Mouse (Mus musculus): ENCODE results near the gene Rrp12.

DNA sequence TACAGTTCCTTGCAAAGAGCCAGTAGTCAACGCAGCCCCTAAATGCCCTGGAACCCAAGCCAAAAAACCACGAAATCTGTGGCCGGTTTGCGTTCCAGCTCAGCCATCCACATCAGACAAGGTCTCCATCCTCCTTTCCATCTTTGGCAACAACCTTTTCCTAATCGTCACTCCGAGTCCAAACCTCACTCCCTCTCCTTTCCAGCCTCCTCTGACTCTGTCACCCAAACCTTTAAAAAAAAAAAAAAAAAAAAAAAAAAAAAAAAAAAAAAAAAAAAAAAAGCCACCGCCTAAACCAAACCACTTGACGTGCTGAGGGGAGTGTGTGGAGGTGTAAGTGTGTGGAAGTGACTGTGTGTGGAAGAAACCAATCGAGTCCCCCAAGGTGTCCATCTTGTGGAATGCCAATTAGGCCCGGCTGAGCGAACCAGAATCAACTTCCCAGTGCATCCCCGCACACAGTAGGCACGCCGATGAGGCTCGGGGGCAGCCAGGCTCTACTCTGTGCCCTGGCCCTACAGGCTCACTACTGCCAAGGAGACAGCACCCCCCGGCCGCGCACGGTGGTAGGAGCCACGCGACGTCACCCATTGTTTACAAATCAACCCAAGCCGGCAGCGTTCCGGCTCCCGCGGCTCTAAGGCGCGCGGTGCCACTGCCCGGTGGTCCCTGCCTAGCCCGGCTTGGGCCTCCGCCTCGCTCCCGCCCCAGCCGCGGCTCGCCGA is 66.4 kb downstream of the Rrp12 start, which contains the start of gene Frat1:
- TF ChIP-seq CTCF (IDR thresholded peaks at IDR 0.05; ENCODE audit: low read depth) (peak; percentile 19; the same call in 1 of the 2 replicates), EP300 (optimal IDR thresholded peaks at IDR 0.05) (no peak)

Data from stomach, postnatal 0 days (tissue).